Mouse (Mus musculus) E14TG2a.4 (cell line): ENCODE results near the gene Col4a4.

ENCODE experiments used
- CTCF ChIP-seq: conservative IDR thresholded peaks from 2 replicates; pipeline ENCODE4 v1.5.1; 2014; ENCODE audit warnings: low read length
- POU5F1 ChIP-seq: IDR thresholded peaks from 2 replicates; pipeline ENCODE4 v1.6.1; 2014; ENCODE audit warnings: low read length, borderline replicate concordance

DNA sequence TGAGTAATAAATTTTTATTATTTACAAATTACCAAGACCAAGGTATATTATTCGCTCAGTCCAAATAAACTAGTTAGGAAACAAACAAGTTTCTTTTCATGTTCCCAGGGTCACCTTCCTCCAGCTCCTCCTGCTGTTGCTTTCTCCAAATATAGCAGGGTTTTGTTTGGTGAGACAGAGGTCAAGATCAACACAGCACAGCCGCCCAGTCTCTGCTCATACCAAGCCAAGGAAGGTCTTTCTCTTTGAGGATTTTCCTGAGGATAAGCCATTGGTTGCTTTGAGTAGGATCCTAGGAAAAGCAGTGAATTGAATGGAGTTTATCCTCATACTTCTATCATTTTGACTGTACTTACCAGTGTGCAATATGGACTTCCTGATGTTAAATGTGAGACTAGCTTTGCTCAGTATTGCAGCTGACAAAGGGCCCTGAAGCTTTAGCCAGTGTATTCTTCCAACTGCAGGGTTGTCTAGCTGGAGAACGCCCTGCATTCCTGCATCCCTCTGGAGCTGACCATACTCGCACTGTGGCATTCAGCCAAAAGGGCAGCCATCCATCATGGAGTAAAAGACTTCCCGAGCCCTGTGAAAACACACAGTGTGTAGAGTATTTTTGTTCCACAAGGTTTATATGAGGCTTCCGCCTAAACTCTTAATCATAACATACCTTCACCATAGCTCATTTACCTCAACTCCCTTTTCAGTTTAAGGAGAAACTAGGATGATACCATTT, 10.4 kb upstream of the Col4a4 start:
- TF ChIP-seq CTCF, result no peak
- TF ChIP-seq POU5F1, result no peak
